Mouse (Mus musculus) kidney, adult 2 months (tissue): ENCODE results near the gene Zfp57. TPM values are rescaled to one million over a fixed set of nuclear protein-coding genes. Genes with fewer than 3 reads are reported as not detected.

Experiments
- DNase-seq: peaks from one replicate; pipeline ENCODE4 v3.0.0; 2021
- H3K27ac ChIP-seq: fragments of 200-500 bp; 2 replicates; pipeline ENCODE4 v1.5.1; 2012; ENCODE audit warnings: low read depth, low read length, control low read depth, inconsistent platforms; ENCODE audit not compliant: insufficient read depth
- H3K27me3 ChIP-seq: fragments of 200-500 bp; replicated peaks from 2 replicates; pipeline ENCODE4 v1.6.1; 2012; ENCODE audit warnings: mild to moderate bottlenecking, moderate library complexity, low read length, inconsistent platforms; ENCODE audit not compliant: control insufficient read depth, insufficient read depth
- H3K36me3 ChIP-seq: fragments of 200-500 bp; 2 replicates; pipeline ENCODE4 v1.6.1; 2012; ENCODE audit warnings: mild to moderate bottlenecking, moderate library complexity, low read length, inconsistent platforms; ENCODE audit not compliant: control insufficient read depth, insufficient read depth
- H3K4me1 ChIP-seq: fragments of 200-500 bp; 2 replicates; pipeline ENCODE4 v1.6.1; 2011; ENCODE audit warnings: low read length; ENCODE audit not compliant: control insufficient read depth, insufficient read depth
- H3K4me3 ChIP-seq: fragments of 200-500 bp; 2 replicates; pipeline ENCODE4 v1.5.1; 2011; ENCODE audit warnings: mild to moderate bottlenecking, low read depth, low read length, control low read depth; ENCODE audit not compliant: insufficient read depth
- CTCF ChIP-seq: fragments of 200-500 bp; conservative IDR thresholded peaks from 2 replicates; pipeline ENCODE4 v1.5.1; 2011; ENCODE audit warnings: low read depth, mild to moderate bottlenecking, control low read depth, low read length, moderate library complexity, mixed read lengths; ENCODE audit not compliant: insufficient read depth, insufficient read length
- POLR2A ChIP-seq: fragments of 200-500 bp; IDR thresholded peaks from one replicate; pipeline ENCODE4 v1.6.1; 2011; ENCODE audit warnings: low read depth, low read length, control low read depth
- WGBS: fragments of 180-500 bp; shearing (Covaris S2); methylation state at CpG from one replicate; pipeline ENCODE4 v1.1.7; 2018; 5-methylcytosine and 5-hydroxymethylcytosine counted together
- polyA plus RNA-seq: library from polyadenylated mRNA; depleted of rRNA; stranded (reverse); fragments of >200 nt; gene quantifications from 2 replicates; pipeline ENCODE4 v1.2.3, GENCODE M21; 2012

The Zfp57 gene
- polyA plus RNA-seq, 1 experiment = 2.0 TPM

GRCm38 (mm10) chr17:36970316-36970890 lies 30.6 kb upstream of the Zfp57 start:
- no peaks in the 10 kb centered on the region for H3K4me1 ChIP-seq
- H3K36me3 ChIP-seq = no peaks in the 10 kb centered on the region
- DNase-seq = no peak
- H3K27me3 ChIP-seq = no peaks in the 10 kb centered on the region
- TF ChIP-seq POLR2A (no peak), CTCF (no peak)
- 89% methylated on average over 14 of the region's 14 CpGs for WGBS
- no peak overlapping the region for H3K4me3 ChIP-seq
- H3K27ac ChIP-seq = no peak overlapping the region

DNA sequence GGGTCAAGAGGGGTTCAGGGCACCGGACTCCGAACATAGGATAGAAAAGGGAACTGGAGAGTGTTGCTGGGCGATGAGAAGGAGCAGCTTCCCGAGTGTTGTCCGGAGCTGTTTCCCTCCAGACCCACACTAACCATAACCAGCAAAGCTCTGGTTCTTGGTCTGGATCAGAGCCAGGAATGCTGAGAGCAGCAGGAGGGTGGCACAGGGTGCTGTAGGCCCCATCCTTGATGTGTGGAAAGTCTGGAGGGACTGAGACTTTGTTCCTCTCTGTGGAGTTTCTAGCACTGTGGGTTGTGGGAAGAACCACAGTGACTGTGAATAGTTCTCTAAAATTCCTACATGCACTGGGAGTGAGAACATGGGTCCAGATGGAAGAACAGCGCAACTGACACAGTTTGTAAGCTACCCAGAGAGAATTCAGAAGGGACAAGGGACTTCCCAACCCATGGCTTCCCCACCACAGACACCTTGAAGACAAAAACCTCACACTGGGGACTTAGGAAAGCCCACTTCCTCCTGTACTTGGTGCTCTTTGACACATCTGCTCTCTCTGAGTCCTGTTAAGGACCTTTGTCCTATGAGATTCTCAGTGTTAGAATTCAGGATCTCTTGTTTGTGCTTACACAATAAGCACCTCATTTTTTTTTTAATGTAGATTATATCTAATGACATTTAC lies 29.7 kb upstream of the Zfp57 start:
- TF ChIP-seq POLR2A = no peak
- TF ChIP-seq CTCF = no peak
- Histone ChIP-seq H3K27ac (no peak overlapping the region), H3K36me3 (no peaks in the 10 kb centered on the region), H3K4me3 (no peak overlapping the region), H3K27me3 (no peaks in the 10 kb centered on the region), H3K4me1 (no peaks in the 10 kb centered on the region)
- no peak for DNase-seq
- 90% methylated on average over 6 of the region's 6 CpGs for WGBS

- Histone ChIP-seq H3K36me3 (no peaks in the 10 kb centered on the region), H3K27me3 (no peaks in the 10 kb centered on the region), H3K4me1 (no peaks in the 10 kb centered on the region), H3K4me3 (no peak overlapping the region), H3K27ac (no peak overlapping the region)
- 73% methylated on average over 3 of the region's 3 CpGs for WGBS
- no peak for TF ChIP-seq CTCF
- DNase-seq = no peak
These were observed 28.2 kb upstream of the Zfp57 start for GRCm38 (mm10) chr17:36972791-36973190.

DNA sequence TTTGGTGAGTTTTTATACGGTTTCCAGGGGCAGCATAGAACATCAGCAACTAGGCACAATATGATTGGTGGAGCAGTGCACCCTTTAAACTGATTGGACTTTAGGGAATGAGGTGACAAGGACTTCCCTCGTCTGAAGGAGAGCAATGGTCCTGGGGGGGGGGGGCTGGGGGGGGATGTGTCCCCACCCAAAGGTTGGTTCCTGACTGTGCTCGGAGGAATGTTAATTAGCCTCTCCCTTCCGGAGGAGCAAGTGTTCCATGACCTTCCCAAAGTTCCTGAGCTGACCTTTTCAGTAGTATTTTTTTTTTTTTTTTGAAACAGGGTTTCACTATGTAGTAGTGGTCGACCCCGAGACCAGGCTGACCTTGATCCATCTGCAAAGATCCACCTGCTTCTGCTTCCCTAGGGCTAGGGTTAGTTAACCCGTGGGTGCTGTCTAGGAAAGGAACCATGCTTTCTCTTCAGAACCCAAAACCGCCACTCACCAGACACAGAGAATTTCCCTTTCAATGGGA lies 27.6 kb upstream of the Zfp57 start:
- no peak for TF ChIP-seq POLR2A
- TF ChIP-seq CTCF = no peak
- DNase-seq = no peak
- H3K4me3 ChIP-seq = no peak overlapping the region
- no peak overlapping the region for H3K27ac ChIP-seq
- H3K36me3 ChIP-seq = no peaks in the 10 kb centered on the region
- no peaks in the 10 kb centered on the region for H3K4me1 ChIP-seq
- WGBS = 50% methylated on average over 8 of the region's 8 CpGs
- no peaks in the 10 kb centered on the region for H3K27me3 ChIP-seq

- Histone ChIP-seq H3K4me1 (peaks cover 4% of the 10 kb centered on the region; the same call in 1 of the 2 replicates), H3K4me3 (no peak within 1 kb of the TSS), H3K27ac (no peak within 1 kb of the TSS), H3K36me3 (no peaks in the 10 kb centered on the region), H3K27me3 (no peaks in the 10 kb centered on the region)
- WGBS = 16% methylated on average over 18 of the region's 18 CpGs
- DNase-seq = no peak
- TF ChIP-seq POLR2A (no peak), CTCF (no peak)
These were observed 19.6 kb upstream of the Zfp57 start, which contains the start of gene 2410137M14Rik for GRCm38 (mm10) chr17:36981221-36981813. 2410137M14Rik (minus strand) TSS chr17:36981237.

DNA sequence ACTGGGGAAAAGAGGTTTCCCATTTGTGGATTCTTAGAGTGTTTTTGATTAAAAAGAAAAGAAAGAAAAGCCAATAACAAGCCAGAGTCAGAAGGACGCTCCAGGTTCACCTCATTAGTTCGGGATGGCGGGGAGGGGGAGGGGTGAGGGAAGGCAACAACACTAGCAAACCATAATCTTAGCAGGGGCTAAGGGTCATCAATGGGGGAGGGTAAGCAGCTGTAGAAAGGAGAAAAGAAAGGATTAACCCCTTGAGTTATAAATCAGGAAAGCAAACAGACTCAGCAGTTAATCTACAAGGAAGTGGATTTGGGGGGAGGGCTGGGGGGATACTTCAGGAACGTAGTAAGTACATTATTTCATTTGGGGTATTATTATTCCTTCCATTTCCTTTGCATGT lies 19.1 kb upstream of the Zfp57 start:
- no peak overlapping the region for H3K27ac ChIP-seq
- DNase-seq = no peak
- 16% methylated on average over 4 of the region's 4 CpGs for WGBS
- TF ChIP-seq POLR2A (no peak), CTCF (no peak)
- H3K36me3 ChIP-seq = no peaks in the 10 kb centered on the region
- H3K27me3 ChIP-seq = no peaks in the 10 kb centered on the region
- H3K4me1 ChIP-seq = peaks cover 4% of the 10 kb centered on the region; the same call in 1 of the 2 replicates
- H3K4me3 ChIP-seq = no peak overlapping the region
